Mouse (Mus musculus) kidney, postnatal 0 days (tissue): Measurements from ENCODE around the gene Vegfa. TPM values are rescaled to one million over a fixed set of nuclear protein-coding genes. Genes with fewer than 3 reads are reported as not detected.
"Not testable (repeated sequence)": the region's sequence is repeated elsewhere in the genome, so short reads cannot be mapped to it uniquely, and the experiment has no call there.

ENCODE experiments used
- ATAC-seq: fragments of 200-750 bp; cut with Nextera tagmentation; replicated peaks from 2 replicates; pipeline ENCODE4 v1.8.0; 2017; ENCODE audit warnings: low read depth, moderate number of reproducible peaks, moderate TSS enrichment, moderate library complexity; ENCODE audit not compliant: low FRiP score
- DNase-seq: peaks from one replicate; pipeline ENCODE4 v3.0.0-alpha.2; 2016; ENCODE audit warnings: low spot score
- H3K27ac ChIP-seq: fragments of 300-500 bp; sonication (generic); 2 replicates; pipeline ENCODE4 v1.5.1; 2014; ENCODE audit warnings: mild to moderate bottlenecking
- H3K27me3 ChIP-seq: fragments of 300-500 bp; sonication (generic); 2 replicates; pipeline ENCODE4 v1.6.1; 2014; ENCODE audit warnings: low read length, mixed read lengths; ENCODE audit not compliant: insufficient read depth
- H3K36me3 ChIP-seq: fragments of 300-500 bp; sonication (generic); 2 replicates; pipeline ENCODE4 v1.6.1; 2014; ENCODE audit warnings: low read length, mixed read lengths; ENCODE audit not compliant: insufficient read depth
- H3K4me1 ChIP-seq: fragments of 300-500 bp; sonication (generic); replicated peaks from 2 replicates; pipeline ENCODE4 v1.6.1; 2014; ENCODE audit warnings: antibody characterized with exemption, low read length, mixed read lengths; ENCODE audit not compliant: insufficient read depth
- H3K4me2 ChIP-seq: fragments of 300-500 bp; sonication (generic); 2 replicates; pipeline ENCODE4 v1.6.1; 2014; ENCODE audit warnings: mild to moderate bottlenecking, low read length, moderate library complexity, mixed read lengths
- H3K4me3 ChIP-seq: fragments of 300-500 bp; sonication (generic); replicated peaks from 2 replicates; pipeline ENCODE4 v1.5.1; 2014; ENCODE audit warnings: low read depth, low read length
- H3K9ac ChIP-seq: fragments of 300-500 bp; sonication (generic); 2 replicates; pipeline ENCODE4 v1.6.1; 2014; ENCODE audit warnings: low read depth, low read length
- H3K9me3 ChIP-seq: fragments of 300-500 bp; sonication (generic); replicated peaks from 2 replicates; pipeline ENCODE4 v1.6.1; 2016; ENCODE audit warnings: low read length, inconsistent platforms, mixed read lengths
- CTCF ChIP-seq: IDR thresholded peaks from 2 replicates; pipeline ENCODE4 v1.5.1; 2016; ENCODE audit warnings: antibody characterized with exemption, low read depth, mild to moderate bottlenecking, moderate library complexity
- WGBS: fragments of 180-500 bp; shearing (Covaris S2); extraction: QIAGEN DNeasy Blood & Tissue Kit; methylation state at CpG from one replicate; pipeline ENCODE4 v1.1.7; 2014; 5-methylcytosine and 5-hydroxymethylcytosine counted together
- polyA plus RNA-seq: library from polyadenylated mRNA; unstranded; fragments of >200 nt; fragmentation: Nextera tagmentation; extraction: Ambion mirVana; gene quantifications from 2 replicates; pipeline ENCODE4 v1.2.1, GENCODE M21; 2015

Gene Vegfa
- polyA plus RNA-seq, 1 experiment from 2014 or later: 6.3 TPM

DNA sequence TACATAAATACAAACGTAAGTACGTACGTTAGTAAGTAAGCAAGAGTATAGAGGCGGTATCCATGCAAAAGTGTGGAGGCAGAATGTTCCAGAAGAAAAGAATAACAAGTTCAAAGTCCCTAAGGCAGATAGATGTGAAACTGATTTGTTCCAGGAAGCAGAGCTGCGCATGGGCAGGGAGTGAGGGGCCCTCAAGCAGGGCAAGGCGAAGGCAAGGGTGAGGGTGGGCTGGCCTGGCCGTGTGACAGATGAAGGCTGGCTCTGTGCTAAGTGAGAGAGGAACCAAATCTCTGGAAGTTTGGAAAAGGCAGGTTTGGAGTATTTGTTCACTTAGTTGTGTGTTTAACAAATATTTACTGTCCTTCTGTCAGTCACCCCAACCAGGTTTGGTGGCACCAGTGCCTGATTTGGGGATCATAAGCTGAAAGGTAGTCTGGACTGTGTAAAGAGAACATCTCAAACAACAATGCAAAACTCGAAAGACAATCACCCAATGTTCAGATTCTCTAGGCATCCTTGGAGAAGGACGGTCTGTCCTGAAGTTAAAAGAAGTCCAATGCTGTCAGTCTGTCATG is 32.7 kb downstream of the Vegfa start:
- Histone ChIP-seq H3K9ac (no peak overlapping the region), H3K4me3 (no peak overlapping the region), H3K4me1 (0 out of 2 replicates have a peak, but pooled peaks cover 7% of the 10 kb centered on the region), H3K4me2 (no peak overlapping the region), H3K9me3 (no peaks in the 10 kb centered on the region), H3K36me3 (no peaks in the 10 kb centered on the region), H3K27ac (no peak overlapping the region), H3K27me3 (no peaks in the 10 kb centered on the region)
- WGBS: 82% methylated on average over 9 of the region's 9 CpGs
- no peak for TF ChIP-seq CTCF
- ATAC-seq: no peak
- DNase-seq: no peak

- Histone ChIP-seq H3K27ac (no peak overlapping the region), H3K4me2 (no peak overlapping the region), H3K9ac (no peak overlapping the region), H3K36me3 (no peaks in the 10 kb centered on the region), H3K4me1 (0 out of 2 replicates have a peak, but pooled peaks cover 6% of the 10 kb centered on the region), H3K4me3 (no peak overlapping the region), H3K9me3 (no peaks in the 10 kb centered on the region), H3K27me3 (no peaks in the 10 kb centered on the region)
- 29% methylated on average over 6 of the region's 6 CpGs for WGBS
- DNase-seq (no peak), ATAC-seq (no peak)
- no peak for TF ChIP-seq CTCF
Observed at GRCm38 (mm10) chr17:45998363-45998762, 33.8 kb downstream of the Vegfa start.

- peak; percentile 40; the same call in 1 of the 2 replicates for ATAC-seq
Observed at GRCm38 (mm10) chr17:45996921-45997444, 35.2 kb downstream of the Vegfa start.

GRCm38 (mm10) chr17:45994281-45994817 is 37.8 kb downstream of the Vegfa start:
- no peak overlapping the region for H3K4me2 ChIP-seq
- no peak overlapping the region for H3K4me3 ChIP-seq
- H3K36me3 ChIP-seq: no peaks in the 10 kb centered on the region
- H3K9me3 ChIP-seq: no peaks in the 10 kb centered on the region
- ATAC-seq (peak; percentile 90), DNase-seq (peak; percentile 19)
- WGBS: 42% methylated on average over 11 of the region's 11 CpGs
- H3K27me3 ChIP-seq: no peaks in the 10 kb centered on the region
- H3K27ac ChIP-seq: 0 out of 2 replicates have a peak overlapping the region, but pooled peaks have one; percentile 8
- no peak overlapping the region for H3K9ac ChIP-seq
- 0 out of 2 replicates have a peak, but pooled peaks cover 6% of the 10 kb centered on the region for H3K4me1 ChIP-seq
- TF ChIP-seq CTCF: no peak

More at GRCm38 (mm10) chr17:45996921-45997444, 35.2 kb downstream of the Vegfa start:
- DNase-seq: no peak
- no peak overlapping the region for H3K27ac ChIP-seq
- 0 out of 2 replicates have a peak, but pooled peaks cover 6% of the 10 kb centered on the region for H3K4me1 ChIP-seq
- no peaks in the 10 kb centered on the region for H3K9me3 ChIP-seq
- no peak overlapping the region for H3K9ac ChIP-seq
- no peaks in the 10 kb centered on the region for H3K27me3 ChIP-seq
- no peak overlapping the region for H3K4me3 ChIP-seq
- no peaks in the 10 kb centered on the region for H3K36me3 ChIP-seq
- WGBS: 67% methylated on average over 9 of the region's 9 CpGs
- TF ChIP-seq CTCF: no peak
- H3K4me2 ChIP-seq: no peak overlapping the region

- 84% methylated on average over 3 of the region's 3 CpGs for WGBS
Observed at GRCm38 (mm10) chr17:45986915-45987314, 45.3 kb downstream of the Vegfa start.

DNA sequence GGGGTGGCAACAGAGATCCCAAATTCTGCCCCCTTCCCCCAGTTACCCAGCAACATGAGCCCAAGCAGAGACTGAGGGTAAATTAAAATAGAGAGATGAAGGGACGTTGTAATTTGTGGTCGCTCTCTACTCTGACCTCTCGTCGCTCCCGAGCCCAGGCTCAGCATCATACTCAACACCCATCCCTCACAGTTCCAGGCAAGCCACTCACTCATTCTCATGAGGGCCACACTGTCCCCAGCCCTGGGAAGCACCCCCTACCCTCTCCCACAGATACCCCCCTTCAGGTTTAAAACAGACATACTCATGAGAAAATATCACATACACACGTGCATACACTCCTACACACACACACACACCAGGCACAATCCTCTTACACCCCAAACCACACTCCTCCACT is 45.8 kb downstream of the Vegfa start:
- WGBS: 76% methylated on average over 6 of the region's 6 CpGs
- TF ChIP-seq CTCF: no peak

More at GRCm38 (mm10) chr17:45986915-45987314, 45.3 kb downstream of the Vegfa start:
- Histone ChIP-seq H3K4me3 (no peak overlapping the region), H3K4me1 (no peaks in the 10 kb centered on the region), H3K27me3 (no peaks in the 10 kb centered on the region), H3K36me3 (no peaks in the 10 kb centered on the region), H3K9me3 (no peaks in the 10 kb centered on the region), H3K9ac (no peak overlapping the region), H3K4me2 (no peak overlapping the region), H3K27ac (no peak overlapping the region)
- DNase-seq (no peak), ATAC-seq (peak; percentile 43; the same call in 1 of the 2 replicates)
- TF ChIP-seq CTCF: no peak

DNA sequence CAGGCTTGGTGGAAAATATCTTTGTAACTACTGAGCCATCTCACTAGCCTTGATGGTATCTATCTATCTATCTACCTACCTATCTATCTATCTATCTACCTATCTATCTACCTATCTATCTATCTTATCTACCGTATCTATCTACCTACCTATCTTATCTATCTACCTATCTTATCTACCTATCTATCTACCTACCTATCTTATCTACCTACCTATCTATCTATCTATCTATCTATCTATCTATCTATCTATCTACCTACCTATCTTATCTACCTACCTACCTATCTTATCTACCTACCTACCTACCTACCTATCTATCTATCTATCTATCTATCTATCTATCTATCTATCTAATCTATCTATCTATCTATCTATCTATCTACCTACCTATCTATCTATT is 49.0 kb downstream of the Vegfa start:
- not testable (repeated sequence) for H3K4me1 ChIP-seq, H3K9ac ChIP-seq, H3K27me3 ChIP-seq, ATAC-seq, H3K4me3 ChIP-seq, H3K36me3 ChIP-seq, H3K27ac ChIP-seq, H3K9me3 ChIP-seq, H3K4me2 ChIP-seq, DNase-seq
- 96% methylated on average over 1 of the region's 1 CpGs for WGBS

More for the DNA sequence above, 45.8 kb downstream of the Vegfa start:
- no peak overlapping the region for H3K4me3 ChIP-seq
- no peak; the same call in 1 of the 2 replicates for ATAC-seq
- no peak overlapping the region for H3K9ac ChIP-seq
- no peaks in the 10 kb centered on the region for H3K4me1 ChIP-seq
- H3K9me3 ChIP-seq: no peaks in the 10 kb centered on the region
- no peak for DNase-seq
- no peak overlapping the region for H3K27ac ChIP-seq
- H3K27me3 ChIP-seq: no peaks in the 10 kb centered on the region
- H3K36me3 ChIP-seq: no peaks in the 10 kb centered on the region
- no peak overlapping the region for H3K4me2 ChIP-seq
